Mouse (Mus musculus) midbrain, postnatal 0 days (tissue): Measurements from ENCODE around the gene Ntan1. TPM values are rescaled to one million over a fixed set of nuclear protein-coding genes. Genes with fewer than 3 reads are reported as not detected.
"Not testable (repeated sequence)": the region's sequence is repeated elsewhere in the genome, so short reads cannot be mapped to it uniquely, and the experiment has no call there.

Source experiments
- ATAC-seq: fragments of 200-750 bp; cut with Nextera tagmentation; 2 replicates; pipeline ENCODE4 v1.8.0; 2017; ENCODE audit warnings: moderate number of reproducible peaks, mild to moderate bottlenecking, moderate TSS enrichment, moderate library complexity; ENCODE audit not compliant: low FRiP score
- DNase-seq: peaks from one replicate; pipeline ENCODE4 v3.0.0-alpha.2; 2015; ENCODE audit warnings: low spot score
- H3K27ac ChIP-seq: fragments of 300-500 bp; sonication (generic); 2 replicates; pipeline ENCODE4 v1.5.1; 2014; ENCODE audit warnings: low read depth, mild to moderate bottlenecking, low read length, mixed read lengths
- H3K27me3 ChIP-seq: fragments of 300-500 bp; sonication (generic); 2 replicates; pipeline ENCODE4 v1.6.1; 2014; ENCODE audit warnings: low read length, control low read depth, mixed read lengths; ENCODE audit not compliant: insufficient read depth
- H3K36me3 ChIP-seq: fragments of 300-500 bp; sonication (generic); 2 replicates; pipeline ENCODE4 v1.6.1; 2014; ENCODE audit warnings: low read length, control low read depth, mixed read lengths; ENCODE audit not compliant: insufficient read depth
- H3K4me1 ChIP-seq: fragments of 300-500 bp; sonication (generic); 2 replicates; pipeline ENCODE4 v1.6.1; 2014; ENCODE audit warnings: mild to moderate bottlenecking, control low read depth, antibody characterized with exemption, low read length, mixed read lengths; ENCODE audit not compliant: insufficient read depth
- H3K4me2 ChIP-seq: fragments of 300-500 bp; sonication (generic); 2 replicates; pipeline ENCODE4 v1.6.1; 2014; ENCODE audit warnings: low read depth, mild to moderate bottlenecking, low read length, mixed read lengths; ENCODE audit not compliant: poor library complexity, severe bottlenecking
- H3K4me3 ChIP-seq: fragments of 300-500 bp; sonication (generic); 2 replicates; pipeline ENCODE4 v1.5.1; 2014; ENCODE audit warnings: low read depth, mild to moderate bottlenecking, low read length, moderate library complexity
- H3K9ac ChIP-seq: fragments of 300-500 bp; sonication (generic); replicated peaks from 2 replicates; pipeline ENCODE4 v1.6.1; 2014; ENCODE audit warnings: mild to moderate bottlenecking, low read length, moderate library complexity, mixed read lengths; ENCODE audit not compliant: poor library complexity, severe bottlenecking
- H3K9me3 ChIP-seq: fragments of 300-500 bp; sonication (generic); 2 replicates; pipeline ENCODE4 v1.6.1; 2016; ENCODE audit warnings: low read length, control low read depth
- CTCF ChIP-seq: IDR thresholded peaks from 2 replicates; pipeline ENCODE4 v1.5.1; 2016; ENCODE audit warnings: antibody characterized with exemption, mild to moderate bottlenecking
- WGBS: fragments of 180-500 bp; shearing (Covaris S2); extraction: QIAGEN DNeasy Blood & Tissue Kit; methylation state at CpG from one replicate; pipeline ENCODE4 v1.1.7; 2014; 5-methylcytosine and 5-hydroxymethylcytosine counted together
- polyA plus RNA-seq: library from polyadenylated mRNA; unstranded; fragments of >200 nt; fragmentation: Nextera tagmentation; extraction: Ambion mirVana; gene quantifications from 2 replicates; pipeline ENCODE4 v1.2.1, GENCODE M21; 2015
- total RNA-seq: library from RNA; depleted of rRNA; stranded (reverse); fragments of >200 nt; gene quantifications from 2 replicates; pipeline ENCODE4 v1.2.3, GENCODE M21; 2014; rRNA removed

The Ntan1 gene
- total RNA-seq (148 and 162 TPM in 2 replicates), polyA plus RNA-seq (224 and 237 TPM in 2 replicates)

- no peaks in the 10 kb centered on the region for H3K36me3 ChIP-seq
- no peaks in the 10 kb centered on the region for H3K27me3 ChIP-seq
- H3K27ac ChIP-seq: peak within 1 kb of the TSS; percentile 97
- H3K4me1 ChIP-seq: peaks cover 6% of the 10 kb centered on the region; the same call in 1 of the 2 replicates
- DNase-seq (peak; percentile 97), ATAC-seq (peak; percentile 96)
- H3K4me2 ChIP-seq: peak within 1 kb of the TSS; percentile 73
- H3K9me3 ChIP-seq: no peaks in the 10 kb centered on the region
- under 1% methylated on average over 45 of the region's 58 CpGs for WGBS
- H3K9ac ChIP-seq: peak within 1 kb of the TSS; percentile 79
- TF ChIP-seq CTCF: no peak
- peak within 1 kb of the TSS; percentile 84 for H3K4me3 ChIP-seq
Observed at GRCm38 (mm10) chr16:13818560-13819393, at the start of gene Ntan1. TSS of gene Ntan1 (plus strand) at chr16:13818845.

GRCm38 (mm10) chr16:13771603-13772002 is 47.0 kb upstream of the Ntan1 start:
- H3K4me1 ChIP-seq, H3K4me3 ChIP-seq, H3K27ac ChIP-seq, H3K4me2 ChIP-seq, H3K36me3 ChIP-seq, H3K9ac ChIP-seq, H3K27me3 ChIP-seq, H3K9me3 ChIP-seq, DNase-seq, ATAC-seq: not testable (repeated sequence)
- WGBS: 86% methylated on average over 4 of the region's 4 CpGs

GRCm38 (mm10) chr16:13772051-13772450 is 46.6 kb upstream of the Ntan1 start:
- 84% methylated on average over 5 of the region's 5 CpGs for WGBS
- H3K36me3 ChIP-seq, ATAC-seq: not testable (repeated sequence)

GRCm38 (mm10) chr16:13774011-13774410 is 44.6 kb upstream of the Ntan1 start:
- H3K27me3 ChIP-seq, H3K4me2 ChIP-seq, H3K27ac ChIP-seq, H3K4me1 ChIP-seq, H3K9ac ChIP-seq, DNase-seq, H3K4me3 ChIP-seq, ATAC-seq, H3K9me3 ChIP-seq, H3K36me3 ChIP-seq: not testable (repeated sequence)
- 89% methylated on average over 2 of the region's 2 CpGs for WGBS

More at GRCm38 (mm10) chr16:13772051-13772450, 46.6 kb upstream of the Ntan1 start:
- not testable (repeated sequence) for DNase-seq, H3K27me3 ChIP-seq, H3K9me3 ChIP-seq, H3K9ac ChIP-seq, H3K4me2 ChIP-seq, H3K4me3 ChIP-seq, H3K27ac ChIP-seq, H3K4me1 ChIP-seq

- not testable (repeated sequence) for H3K27ac ChIP-seq, H3K27me3 ChIP-seq, H3K4me1 ChIP-seq, H3K9me3 ChIP-seq, H3K4me3 ChIP-seq, H3K36me3 ChIP-seq, ATAC-seq, H3K4me2 ChIP-seq, DNase-seq, H3K9ac ChIP-seq
- 88% methylated on average over 3 of the region's 3 CpGs for WGBS
Observed at GRCm38 (mm10) chr16:13774651-13775050, 44.0 kb upstream of the Ntan1 start.

GRCm38 (mm10) chr16:13780353-13781036 is 38.1 kb upstream of the Ntan1 start, which contains the start of gene Rrn3:
TSS of gene Rrn3 (plus strand) at chr16:13780708.
- Histone ChIP-seq H3K9me3 (no peaks in the 10 kb centered on the region), H3K4me2 (peak within 1 kb of the TSS; percentile 75), H3K9ac (peak within 1 kb of the TSS; percentile 93), H3K27ac (peak within 1 kb of the TSS; percentile 81), H3K27me3 (no peaks in the 10 kb centered on the region), H3K36me3 (peaks cover 9% of the 10 kb centered on the region), H3K4me1 (peaks cover 12% of the 10 kb centered on the region; the same call in 1 of the 2 replicates), H3K4me3 (peak within 1 kb of the TSS; percentile 88)
- peak; percentile 92 for DNase-seq
- TF ChIP-seq CTCF: peak; percentile 25; the same call in 1 of the 2 replicates
- WGBS: under 1% methylated on average over 55 of the region's 57 CpGs
- peak; percentile 99 for ATAC-seq
